Mouse (Mus musculus) liver, embryonic 14.5 days (tissue): ENCODE measurements at regions not wholly inside any gene's neighbourhood (a gene's known extent, or its start where the extent isn't known, plus 50 kb on each side); places are given as distances from the start of the nearest gene placed in this dataset.

Experiments used
- CTCF ChIP-seq: IDR thresholded peaks from 2 replicates; pipeline ENCODE4 v1.5.1; 2016; ENCODE audit warnings: antibody characterized with exemption, low read depth, control low read depth
- EP300 ChIP-seq: IDR thresholded peaks from 2 replicates; pipeline ENCODE4 v1.6.1; 2016; ENCODE audit warnings: antibody characterized with exemption, low read depth

GRCm38 (mm10) chr4:131656034-131656433 lies 182.1 kb downstream of the Ptpru start:
- TF ChIP-seq CTCF (no peak), EP300 (no peak)
